Mouse (Mus musculus) Patski (cell line): ENCODE measurements at regions not wholly inside any gene's neighbourhood (a gene's known extent, or its start where the extent isn't known, plus 50 kb on each side); places are given as distances from the start of the nearest gene placed in this dataset.
A peak's percentile ranks its signal among the peaks of the same experiment; 100 is the strongest.
"Not testable (repeated sequence)": the region's sequence is repeated elsewhere in the genome, so short reads cannot be mapped to it uniquely, and the experiment has no call there.

Experiments used
- ATAC-seq: fragments of 100-300 bp; one replicate; pipeline ENCODE4 v1.8.0; 2021
- CTCF ChIA-PET: fragments of 350-600 bp; sonication (Branson Sonifier 250); formaldehyde crosslinking; loops from one replicate; lab custom pipeline; 2022; ENCODE audit warnings: inconsistent platforms; lab: Charles Lee
- POLR2A ChIA-PET: fragments of 350-600 bp; sonication (Branson Sonifier 250); formaldehyde crosslinking; loops from one replicate; lab custom pipeline; 2022; ENCODE audit warnings: antibody characterized with exemption, inconsistent platforms; lab: Charles Lee
- DNase-seq: peaks from one replicate; pipeline ENCODE4 v3.0.0-alpha.2; 2011; ENCODE audit warnings: low read depth, low spot score
- H3K27me3 ChIP-seq: fragments of 371-371 bp; one replicate; pipeline ENCODE4 v1.5.1; 2021
- CTCF ChIP-seq: fragments of 100-300 bp; IDR thresholded peaks from one replicate; pipeline ENCODE4 v1.5.1; 2021
- in situ Hi-C: fragments of 300-500 bp; cut with MboI; formaldehyde crosslinking; loops from 3 replicates; pipeline ENCODE4 v1.11.1; 2018; ENCODE audit warnings: low pct_unique_long_range_greater_than_20kb, mixed read lengths

DNA sequence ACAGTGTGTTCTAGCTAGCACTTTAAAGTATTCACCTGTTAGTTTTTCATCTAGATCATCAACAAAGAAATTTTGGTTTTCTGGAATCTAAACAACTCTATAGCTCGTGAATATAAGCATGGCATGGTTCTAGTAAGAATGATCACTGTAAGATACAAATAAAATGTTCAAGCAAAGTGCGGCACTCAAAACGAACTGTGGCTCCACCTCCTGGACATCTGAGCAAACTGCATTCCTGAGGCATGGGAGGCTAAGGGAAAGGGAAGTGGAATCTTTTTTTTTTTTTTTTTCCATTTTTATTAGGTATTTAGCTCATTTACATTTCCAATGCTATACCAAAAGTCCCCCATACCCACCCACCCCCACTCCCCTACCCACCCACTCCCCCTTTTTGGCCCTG, 276.9 kb upstream of the Tacstd2 start:
- POLR2A ChIA-PET, in situ Hi-C loops, H3K27me3 ChIP-seq, ATAC-seq, DNase-seq: not testable (repeated sequence)
- CTCF ChIA-PET = interaction anchor here (1.9 kb wide), 1 partner anchor 13 kb away, joined by 5 read pairs; no protein-coding TSS in a partner anchor
- TF ChIP-seq CTCF = peak; percentile 58

DNA sequence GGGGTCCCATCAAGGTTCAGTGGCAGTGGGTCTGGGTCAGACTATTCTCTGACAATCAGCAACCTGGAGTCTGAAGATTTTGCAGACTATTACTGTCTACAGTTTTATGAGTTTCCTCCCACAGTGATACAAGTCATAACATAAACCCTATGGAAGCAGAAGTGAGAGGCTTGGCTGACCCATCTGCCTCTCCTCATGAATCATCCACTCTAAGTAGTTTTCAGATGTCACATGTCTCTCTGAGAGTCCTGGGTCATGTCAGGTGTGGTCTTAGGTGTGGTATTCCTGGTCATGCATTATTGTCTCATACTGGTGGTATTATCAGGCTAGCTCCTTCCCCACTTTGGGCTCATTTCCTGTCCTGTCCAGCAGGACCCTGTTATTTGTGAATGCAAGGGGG, 255.8 kb upstream of the Tacstd2 start:
- no peak for ATAC-seq
- no peak for TF ChIP-seq CTCF
- CTCF ChIA-PET = no interaction called here
- H3K27me3 ChIP-seq = peaks cover 3% of the 10 kb centered on the region
- POLR2A ChIA-PET = no interaction called here
- in situ Hi-C loops = no loop called here
- no peak for DNase-seq

DNA sequence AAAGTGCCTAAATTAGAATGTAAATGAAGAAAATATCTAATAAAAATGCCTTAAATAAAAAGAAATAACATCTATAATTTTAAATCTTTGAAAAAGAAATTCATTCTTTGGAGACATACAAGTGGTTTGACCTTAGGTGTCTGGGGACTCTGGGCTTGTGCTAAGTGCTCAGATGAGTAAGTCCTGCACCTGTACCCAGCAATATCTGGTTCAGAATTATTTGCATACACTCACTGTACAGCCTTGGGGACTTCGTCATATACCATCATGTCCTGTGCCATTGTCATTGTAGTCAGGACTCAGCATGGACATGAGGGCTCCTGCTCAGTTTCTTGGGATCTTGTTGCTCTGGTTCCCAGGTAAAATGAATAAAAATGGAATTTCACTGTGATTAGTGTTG, 255.1 kb upstream of the Tacstd2 start:
- POLR2A ChIA-PET = no interaction called here
- in situ Hi-C loops = no loop called here
- peaks cover 3% of the 10 kb centered on the region for H3K27me3 ChIP-seq
- CTCF ChIA-PET = no interaction called here
- TF ChIP-seq CTCF = no peak
- DNase-seq (no peak), ATAC-seq (no peak)

DNA sequence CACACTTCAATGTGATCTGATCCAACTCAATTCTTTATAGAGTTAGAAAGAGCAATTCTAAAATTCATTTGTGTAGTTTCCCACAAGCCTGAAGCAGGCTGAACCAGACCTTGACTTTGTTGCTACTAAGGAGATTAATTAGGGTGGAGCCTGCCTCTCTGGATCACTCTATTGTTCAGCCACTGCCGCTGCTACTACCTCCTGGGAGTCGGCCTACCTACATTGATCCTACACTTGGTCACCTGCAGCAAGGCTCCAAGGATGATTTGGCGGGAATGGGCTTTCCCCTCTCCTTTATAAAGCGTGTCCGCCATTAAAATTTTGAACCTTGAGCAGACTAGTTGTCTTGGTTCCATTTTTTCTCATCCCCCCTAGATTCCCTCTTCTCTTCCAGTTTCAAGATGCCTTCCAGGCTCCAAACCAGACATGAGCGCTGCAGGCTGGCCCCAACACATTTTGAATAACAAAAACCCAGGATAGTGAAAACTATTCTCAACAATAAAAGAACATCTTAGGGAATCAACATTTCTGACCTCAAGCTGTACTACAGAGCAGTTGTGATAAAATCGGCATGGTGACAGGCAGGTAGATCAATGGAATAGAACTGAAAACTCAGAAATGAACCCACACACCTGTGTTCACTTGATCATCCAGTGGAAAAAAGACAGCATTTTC, 251.6 kb upstream of the Tacstd2 start:
- DNase-seq = no peak
- TF ChIP-seq CTCF = no peak
- no peaks in the 10 kb centered on the region for H3K27me3 ChIP-seq
- no peak for ATAC-seq
- in situ Hi-C loops = no loop called here
- ChIA-PET POLR2A (no interaction called here), CTCF (no interaction called here)

GRCm38 (mm10) chr6:67778883-67779282, 243.3 kb upstream of the Tacstd2 start:
- peaks cover 23% of the 10 kb centered on the region for H3K27me3 ChIP-seq
- ATAC-seq (no peak), DNase-seq (no peak)
- in situ Hi-C loops = no loop called here
- POLR2A ChIA-PET = no interaction called here
- CTCF ChIA-PET = interaction anchor here (1.0 kb wide), 1 partner anchor 10 kb away, joined by 3 read pairs; no protein-coding TSS in a partner anchor
- TF ChIP-seq CTCF = no peak

DNA sequence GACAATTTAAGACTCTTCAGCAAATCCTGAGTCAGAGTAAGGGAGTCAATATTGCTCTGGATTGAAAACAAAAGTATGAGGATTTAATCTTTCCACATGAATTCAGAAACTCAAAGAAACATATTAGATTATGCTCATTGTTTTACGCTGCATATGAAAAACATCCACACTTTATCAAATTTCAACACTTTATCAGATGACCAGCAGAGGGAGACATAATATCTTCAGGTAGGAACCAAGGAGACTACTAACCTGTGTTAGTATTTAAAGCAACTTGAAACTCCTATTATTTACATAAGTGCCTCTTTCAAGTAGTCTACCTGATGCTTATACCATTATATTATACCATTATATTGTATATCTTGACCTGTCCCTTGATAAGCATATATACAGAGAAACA, 218.5 kb upstream of the Tacstd2 start:
- in situ Hi-C loops = not testable (repeated sequence)

GRCm38 (mm10) chr6:67725611-67726010, 190.0 kb upstream of the Tacstd2 start:
- CTCF ChIA-PET = no interaction called here
- POLR2A ChIA-PET = no interaction called here
- no peak for TF ChIP-seq CTCF
- no peaks in the 10 kb centered on the region for H3K27me3 ChIP-seq
- in situ Hi-C loops = loop anchor here (10.0 kb wide), 1 partner anchor 111 kb away; no protein-coding TSS in a partner anchor
- DNase-seq = no peak
- no peak for ATAC-seq

More for the DNA sequence above, 218.5 kb upstream of the Tacstd2 start:
- ATAC-seq, DNase-seq, CTCF ChIA-PET, H3K27me3 ChIP-seq, POLR2A ChIA-PET: not testable (repeated sequence)

- in situ Hi-C loops = loop anchor here (10.0 kb wide), 1 partner anchor 244 kb away; no protein-coding TSS in a partner anchor
- DNase-seq, POLR2A ChIA-PET: not testable (repeated sequence)
These were observed 163.4 kb upstream of the Tacstd2 start for GRCm38 (mm10) chr6:67698952-67699351.

GRCm38 (mm10) chr6:67690997-67691396, 155.4 kb upstream of the Tacstd2 start:
- CTCF ChIA-PET, DNase-seq, POLR2A ChIA-PET, H3K27me3 ChIP-seq, ATAC-seq: not testable (repeated sequence)
- in situ Hi-C loops = loop anchor here (10.0 kb wide), 1 partner anchor 236 kb away; no protein-coding TSS in a partner anchor

More at GRCm38 (mm10) chr6:67698952-67699351, 163.4 kb upstream of the Tacstd2 start:
- CTCF ChIA-PET, ATAC-seq, H3K27me3 ChIP-seq: not testable (repeated sequence)
- TF ChIP-seq CTCF = peak; percentile 67

DNA sequence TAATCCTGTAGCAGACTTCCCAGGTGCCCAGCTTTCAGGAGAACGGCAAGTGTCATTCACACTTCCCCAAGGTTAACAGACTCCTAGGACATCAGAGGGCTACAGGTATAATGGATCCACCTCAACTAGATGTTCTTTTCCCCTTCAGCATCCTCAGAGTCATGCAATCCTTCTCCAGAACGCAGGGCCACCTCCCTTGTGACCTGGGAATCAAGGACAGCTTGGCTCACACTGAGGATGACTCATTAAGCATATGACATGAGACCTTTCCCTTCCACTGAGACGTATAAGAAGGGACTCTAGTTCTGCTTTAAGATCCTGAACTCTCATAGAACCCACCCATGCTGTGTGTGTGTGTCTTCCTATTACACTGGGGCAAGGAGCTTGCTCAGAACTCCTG, 147.5 kb upstream of the Tacstd2 start:
- ATAC-seq, H3K27me3 ChIP-seq: not testable (repeated sequence)

DNA sequence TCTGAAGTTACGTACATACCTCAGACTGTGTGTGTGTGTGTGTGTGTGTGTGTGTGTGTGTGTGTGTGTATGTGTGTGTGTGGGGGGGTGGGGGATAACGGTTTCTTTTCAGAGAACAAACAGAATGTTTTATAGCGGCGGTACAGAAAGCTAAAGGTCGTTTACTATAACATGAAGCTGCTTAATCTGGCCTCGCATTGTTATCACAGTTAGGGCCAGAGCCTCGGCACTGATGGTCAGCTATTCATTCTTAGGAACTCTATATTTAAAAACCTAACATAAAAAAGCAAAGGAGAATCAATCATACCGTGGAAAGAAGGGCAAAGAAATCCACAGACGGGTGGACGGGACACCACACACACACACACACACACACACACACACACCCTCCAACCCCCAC, 146.0 kb upstream of the Tacstd2 start:
- DNase-seq, H3K27me3 ChIP-seq, ATAC-seq, POLR2A ChIA-PET, in situ Hi-C loops, CTCF ChIA-PET: not testable (repeated sequence)

More for the DNA sequence above, 147.5 kb upstream of the Tacstd2 start:
- DNase-seq, CTCF ChIA-PET, in situ Hi-C loops, POLR2A ChIA-PET: not testable (repeated sequence)

DNA sequence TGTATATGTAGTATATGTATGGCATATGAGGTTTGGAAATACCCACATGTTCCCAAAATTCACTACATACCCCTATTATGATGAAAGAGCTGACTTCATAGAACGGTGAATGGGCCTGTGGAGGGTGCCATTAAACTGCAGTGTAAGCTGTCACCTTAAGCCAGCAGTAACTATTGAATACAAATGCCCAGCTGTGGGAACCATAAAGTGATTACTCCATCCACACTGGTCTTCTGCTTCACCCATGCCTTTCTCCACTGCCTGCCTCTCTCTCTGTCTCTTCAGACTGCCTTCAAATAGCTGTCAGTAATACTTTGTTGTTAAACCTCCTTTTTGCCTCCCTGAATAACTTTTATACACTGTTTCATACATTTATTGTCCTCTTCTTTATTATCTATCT, 143.5 kb upstream of the Tacstd2 start:
- DNase-seq, CTCF ChIA-PET, H3K27me3 ChIP-seq, ATAC-seq, POLR2A ChIA-PET, in situ Hi-C loops: not testable (repeated sequence)

DNA sequence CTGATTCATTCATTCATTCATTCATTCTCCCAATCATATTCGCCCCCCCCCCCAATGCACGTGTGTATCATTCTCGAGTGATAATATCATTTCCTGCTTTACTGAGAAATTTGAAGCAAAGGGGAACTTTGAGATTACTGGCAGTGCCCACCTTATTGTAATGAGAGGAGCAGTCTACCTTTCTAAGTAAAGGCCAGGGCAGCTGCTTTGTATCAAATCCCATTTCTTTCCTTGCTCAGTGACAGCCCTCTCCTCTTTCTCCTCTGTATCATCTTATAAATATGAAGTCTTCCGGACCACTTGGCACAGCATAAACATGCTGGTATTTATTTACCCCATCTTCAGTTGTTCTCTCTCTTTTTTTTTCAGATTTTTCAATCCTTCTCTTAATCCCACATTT, 139.1 kb upstream of the Tacstd2 start:
- ATAC-seq, POLR2A ChIA-PET, DNase-seq, CTCF ChIA-PET, in situ Hi-C loops, H3K27me3 ChIP-seq: not testable (repeated sequence)

DNA sequence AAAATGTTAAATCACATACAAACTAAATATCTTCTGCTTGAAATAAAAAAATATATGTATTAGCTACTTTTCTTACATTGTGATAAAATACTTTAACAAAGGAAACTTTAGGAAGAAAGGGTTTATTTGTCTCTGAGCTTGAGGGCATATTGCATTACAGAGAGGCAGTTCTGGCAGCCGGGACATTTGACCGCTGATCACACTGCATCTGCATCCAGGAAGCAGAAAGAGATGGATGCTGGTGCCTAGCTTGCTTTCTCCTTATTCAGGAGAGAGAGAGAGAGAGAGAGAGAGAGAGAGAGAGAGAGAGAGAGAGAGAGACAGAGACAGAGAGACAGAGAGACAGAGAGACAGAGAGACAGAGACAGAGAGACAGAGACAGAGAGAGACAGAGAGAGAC, 137.7 kb upstream of the Tacstd2 start:
- ATAC-seq, CTCF ChIA-PET, H3K27me3 ChIP-seq, DNase-seq, in situ Hi-C loops, POLR2A ChIA-PET: not testable (repeated sequence)

DNA sequence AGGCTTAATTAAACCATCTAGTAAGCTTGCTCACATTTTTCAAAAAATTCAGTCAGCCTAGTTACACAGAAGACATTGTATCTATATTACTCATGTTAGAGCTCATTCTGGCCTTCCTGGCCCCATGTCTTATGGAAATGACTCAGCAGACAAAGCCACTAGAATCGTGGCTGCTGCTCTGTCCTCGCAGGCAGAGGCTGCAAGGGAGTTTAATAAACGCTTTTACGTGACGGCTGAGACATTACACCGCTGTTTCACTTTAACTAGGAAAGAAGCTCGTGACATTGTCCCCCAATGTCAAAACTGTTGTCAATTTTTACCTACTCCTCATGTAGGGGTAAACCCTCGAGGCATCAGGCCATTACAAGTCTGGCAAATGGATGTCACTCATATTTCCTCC, 132.5 kb upstream of the Tacstd2 start:
- ATAC-seq, in situ Hi-C loops, H3K27me3 ChIP-seq, CTCF ChIA-PET, DNase-seq, POLR2A ChIA-PET: not testable (repeated sequence)
